Mouse (Mus musculus) gastrocnemius, adult 2 months (tissue): ENCODE data around the gene Cd19. TPM values are rescaled to one million over a fixed set of nuclear protein-coding genes. Genes with fewer than 3 reads are reported as not detected.
"Not testable (repeated sequence)": the region's sequence is repeated elsewhere in the genome, so short reads cannot be mapped to it uniquely, and the experiment has no call there.

Experiments used
- DNase-seq: peaks from one replicate; pipeline ENCODE4 v3.0.0; 2022
- H3K27ac ChIP-seq: fragments of 200-600 bp; 2 replicates; pipeline ENCODE4 v1.8.1; 2022; ENCODE audit warnings: mild to moderate bottlenecking
- H3K4me3 ChIP-seq: fragments of 200-600 bp; 2 replicates; pipeline ENCODE4 v1.8.1; 2022; ENCODE audit warnings: mild to moderate bottlenecking, moderate library complexity
- CTCF ChIP-seq: fragments of 200-600 bp; IDR thresholded peaks from 2 replicates; pipeline ENCODE4 v1.8.1; 2022; ENCODE audit warnings: antibody characterized with exemption, mild to moderate bottlenecking, moderate library complexity
- intact Hi-C: fragments of 180-260 bp; cut with DNase I; formaldehyde crosslinking; loops from one replicate; pipeline ENCODE4 v1.15.1; 2025
- total RNA-seq, 2 experiments: library from RNA; stranded (reverse); gene quantifications; 2 replicates each; pipeline ENCODE4 v1.2.3; 2021

Cd19 gene
- total RNA-seq, 2 experiments from 2014 or later: not detected

- DNase-seq: peak; percentile 97
- peak within 1 kb of the TSS; percentile 94 for H3K27ac ChIP-seq
- no peak for TF ChIP-seq CTCF
- peak within 1 kb of the TSS; percentile 82 for H3K4me3 ChIP-seq
- intact Hi-C loops: no loop called here
Observed at GRCm38 (mm10) chr7:126428631-126429502, 14.2 kb upstream of the Cd19 start, which contains the start of gene Rabep2. Gene Rabep2 (plus strand): TSS chr7:126428759.

- Histone ChIP-seq H3K27ac (peak overlapping the region; percentile 94), H3K4me3 (peak overlapping the region; percentile 82)
- intact Hi-C loops: no loop called here
- TF ChIP-seq CTCF: no peak
- DNase-seq: no peak
Observed at GRCm38 (mm10) chr7:126428154-126428553, 13.5 kb upstream of the Cd19 start.

- intact Hi-C loops: loop anchor here (2.0 kb wide), 1 partner anchor 29 kb away; no protein-coding TSS in a partner anchor
- DNase-seq: no peak
- TF ChIP-seq CTCF: no peak
- no peak overlapping the region for H3K4me3 ChIP-seq
- no peak overlapping the region for H3K27ac ChIP-seq
Observed at GRCm38 (mm10) chr7:126427323-126427860, 12.7 kb upstream of the Cd19 start.

GRCm38 (mm10) chr7:126424161-126424560, 9.5 kb upstream of the Cd19 start:
- Histone ChIP-seq H3K4me3 (no peak overlapping the region), H3K27ac (no peak overlapping the region)
- no peak for TF ChIP-seq CTCF
- no peak for DNase-seq
- intact Hi-C loops: no loop called here

- intact Hi-C loops: no loop called here
- no peak for DNase-seq
- TF ChIP-seq CTCF: no peak
Observed at GRCm38 (mm10) chr7:126421756-126422155, 7.1 kb upstream of the Cd19 start.

GRCm38 (mm10) chr7:126418496-126418895, 3.8 kb upstream of the Cd19 start:
- intact Hi-C loops: no loop called here
- Histone ChIP-seq H3K4me3 (no peak overlapping the region), H3K27ac (no peak overlapping the region)
- no peak for TF ChIP-seq CTCF
- no peak for DNase-seq

More at GRCm38 (mm10) chr7:126421756-126422155, 7.1 kb upstream of the Cd19 start:
- H3K4me3 ChIP-seq: no peak overlapping the region
- H3K27ac ChIP-seq: no peak overlapping the region

- H3K27ac ChIP-seq: no peak overlapping the region
- no peak for TF ChIP-seq CTCF
- intact Hi-C loops: no loop called here
- no peak overlapping the region for H3K4me3 ChIP-seq
- DNase-seq: no peak
Observed at GRCm38 (mm10) chr7:126417606-126418005, 2.9 kb upstream of the Cd19 start.

GRCm38 (mm10) chr7:126417045-126417444, 2.4 kb upstream of the Cd19 start:
- no peak overlapping the region for H3K4me3 ChIP-seq
- intact Hi-C loops: no loop called here
- TF ChIP-seq CTCF: no peak
- no peak overlapping the region for H3K27ac ChIP-seq
- no peak for DNase-seq

GRCm38 (mm10) chr7:126416615-126417014, 1.9 kb upstream of the Cd19 start:
- DNase-seq: no peak
- no peak for TF ChIP-seq CTCF
- Histone ChIP-seq H3K4me3 (no peak overlapping the region), H3K27ac (no peak overlapping the region)
- intact Hi-C loops: no loop called here

- intact Hi-C loops: no loop called here
- Histone ChIP-seq H3K4me3 (no peak overlapping the region), H3K27ac (no peak overlapping the region)
- no peak for TF ChIP-seq CTCF
- no peak for DNase-seq
Observed at GRCm38 (mm10) chr7:126411061-126411460, 3.6 kb downstream of the Cd19 start.

GRCm38 (mm10) chr7:126408686-126409085, 6.0 kb downstream of the Cd19 start:
- intact Hi-C loops: no loop called here
- peak overlapping the region; percentile 31; the same call in 1 of the 2 replicates for H3K27ac ChIP-seq
- no peak for TF ChIP-seq CTCF
- DNase-seq: no peak
- no peak overlapping the region for H3K4me3 ChIP-seq

GRCm38 (mm10) chr7:126402518-126402917, 12.2 kb downstream of the Cd19 start:
- H3K4me3 ChIP-seq, DNase-seq, H3K27ac ChIP-seq, intact Hi-C loops: not testable (repeated sequence)

- TF ChIP-seq CTCF: peak; percentile 93
- DNase-seq: peak; percentile 85
Observed at GRCm38 (mm10) chr7:126399548-126399947, 15.1 kb downstream of the Cd19 start.

More at GRCm38 (mm10) chr7:126399548-126399947, 15.1 kb downstream of the Cd19 start:
- Histone ChIP-seq H3K4me3 (no peak overlapping the region), H3K27ac (no peak overlapping the region)
- intact Hi-C loops: loop anchor here (1.0 to 5.0 kb wide), 3 partner anchors 27 to 128 kb away; no protein-coding TSS in a partner anchor
